Mouse (Mus musculus) megakaryocyte, embryonic 14.5 days (primary cell): ENCODE results near the gene Gm5269. TPM values are rescaled to one million over a fixed set of nuclear protein-coding genes. Genes with fewer than 3 reads are reported as not detected.

Experiments used
- H3K27me3 ChIP-seq: replicated peaks from 2 replicates; pipeline ENCODE3; 2012; ENCODE audit warnings: inconsistent platforms
- H3K36me3 ChIP-seq: replicated peaks from 2 replicates; pipeline ENCODE3; 2012; ENCODE audit warnings: low read length, inconsistent platforms, mixed read lengths
- H3K4me1 ChIP-seq: 2 replicates; pipeline ENCODE4 v1.6.1; 2012; ENCODE audit warnings: inconsistent platforms
- H3K4me3 ChIP-seq: replicated peaks from 2 replicates; pipeline ENCODE3; 2012; ENCODE audit warnings: moderate library complexity, mild to moderate bottlenecking, inconsistent platforms
- H3K9me3 ChIP-seq: 2 replicates; pipeline ENCODE4 v1.6.1; 2012; ENCODE audit warnings: inconsistent platforms
- FLI1 ChIP-seq: IDR thresholded peaks from 2 replicates; pipeline ENCODE4 v1.6.1; 2012; ENCODE audit warnings: low read length, inconsistent platforms, mixed read lengths
- GATA1 ChIP-seq: IDR thresholded peaks from 3 replicates; pipeline ENCODE4 v1.6.1; 2012; ENCODE audit warnings: mixed read lengths, low read length, inconsistent platforms, borderline replicate concordance
- polyA plus RNA-seq: library from polyadenylated mRNA; stranded (reverse); fragments of >175 nt; gene quantifications from 2 replicates; pipeline ENCODE4 v1.2.3, GENCODE M21; 2012; ENCODE audit warnings: low replicate concordance; ENCODE audit not compliant: insufficient read depth

The Gm5269 gene
- polyA plus RNA-seq: not detected in 2 replicates

GRCm38 (mm10) chr1:45890173-45890572 is at the start of gene Gm5269:
Gene Gm5269, minus strand, starts transcription at chr1:45890273.
- no peak within 1 kb of the TSS for H3K4me3 ChIP-seq
- H3K9me3 ChIP-seq: no peaks in the 10 kb centered on the region
- no peaks in the 10 kb centered on the region for H3K36me3 ChIP-seq
- TF ChIP-seq GATA1: no peak
- TF ChIP-seq FLI1: no peak
- H3K27me3 ChIP-seq: no peaks in the 10 kb centered on the region
- peaks cover 9% of the 10 kb centered on the region; the same call in 1 of the 2 replicates for H3K4me1 ChIP-seq

- H3K4me1 ChIP-seq: peaks cover 7% of the 10 kb centered on the region
- H3K4me3 ChIP-seq: no peak overlapping the region
- TF ChIP-seq FLI1 (no peak), GATA1 (no peak)
- no peaks in the 10 kb centered on the region for H3K36me3 ChIP-seq
- peaks cover 22% of the 10 kb centered on the region for H3K27me3 ChIP-seq
- no peaks in the 10 kb centered on the region for H3K9me3 ChIP-seq
Measured at GRCm38 (mm10) chr1:45931127-45931526, 41.1 kb upstream of the Gm5269 start.

DNA sequence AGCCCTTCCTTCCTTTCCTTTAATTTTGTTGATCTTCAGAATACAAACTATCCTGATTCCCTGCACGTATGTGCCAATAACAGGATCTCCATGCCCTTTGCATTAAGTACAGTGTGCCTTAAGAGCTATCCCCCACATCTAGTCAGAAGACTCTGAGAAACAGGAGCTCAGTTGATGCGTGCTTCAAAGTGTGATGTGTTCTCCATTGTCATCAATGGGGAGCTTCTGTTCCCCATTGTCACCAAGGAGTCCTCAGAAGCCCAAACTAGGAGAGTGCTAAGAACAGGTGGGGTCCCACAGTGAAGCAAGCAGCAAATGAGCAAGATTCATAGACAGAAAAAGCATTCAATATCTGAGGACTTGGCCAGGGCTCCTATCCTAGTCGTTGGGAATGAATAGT is 36.8 kb upstream of the Gm5269 start:
- no peak for TF ChIP-seq GATA1
- no peak for TF ChIP-seq FLI1
- no peaks in the 10 kb centered on the region for H3K9me3 ChIP-seq
- peaks cover 15% of the 10 kb centered on the region for H3K4me1 ChIP-seq
- no peaks in the 10 kb centered on the region for H3K36me3 ChIP-seq
- no peak overlapping the region for H3K4me3 ChIP-seq
- peaks cover 33% of the 10 kb centered on the region for H3K27me3 ChIP-seq

GRCm38 (mm10) chr1:45926393-45926763 is 36.3 kb upstream of the Gm5269 start, which contains the start of gene Slc40a1:
Gene Slc40a1, minus strand, starts transcription at chr1:45926523.
- peak within 1 kb of the TSS; percentile 94 for H3K4me3 ChIP-seq
- H3K9me3 ChIP-seq: no peaks in the 10 kb centered on the region
- peaks cover 15% of the 10 kb centered on the region for H3K4me1 ChIP-seq
- no peak for TF ChIP-seq FLI1
- TF ChIP-seq GATA1: no peak
- no peaks in the 10 kb centered on the region for H3K36me3 ChIP-seq
- peaks cover 33% of the 10 kb centered on the region for H3K27me3 ChIP-seq

DNA sequence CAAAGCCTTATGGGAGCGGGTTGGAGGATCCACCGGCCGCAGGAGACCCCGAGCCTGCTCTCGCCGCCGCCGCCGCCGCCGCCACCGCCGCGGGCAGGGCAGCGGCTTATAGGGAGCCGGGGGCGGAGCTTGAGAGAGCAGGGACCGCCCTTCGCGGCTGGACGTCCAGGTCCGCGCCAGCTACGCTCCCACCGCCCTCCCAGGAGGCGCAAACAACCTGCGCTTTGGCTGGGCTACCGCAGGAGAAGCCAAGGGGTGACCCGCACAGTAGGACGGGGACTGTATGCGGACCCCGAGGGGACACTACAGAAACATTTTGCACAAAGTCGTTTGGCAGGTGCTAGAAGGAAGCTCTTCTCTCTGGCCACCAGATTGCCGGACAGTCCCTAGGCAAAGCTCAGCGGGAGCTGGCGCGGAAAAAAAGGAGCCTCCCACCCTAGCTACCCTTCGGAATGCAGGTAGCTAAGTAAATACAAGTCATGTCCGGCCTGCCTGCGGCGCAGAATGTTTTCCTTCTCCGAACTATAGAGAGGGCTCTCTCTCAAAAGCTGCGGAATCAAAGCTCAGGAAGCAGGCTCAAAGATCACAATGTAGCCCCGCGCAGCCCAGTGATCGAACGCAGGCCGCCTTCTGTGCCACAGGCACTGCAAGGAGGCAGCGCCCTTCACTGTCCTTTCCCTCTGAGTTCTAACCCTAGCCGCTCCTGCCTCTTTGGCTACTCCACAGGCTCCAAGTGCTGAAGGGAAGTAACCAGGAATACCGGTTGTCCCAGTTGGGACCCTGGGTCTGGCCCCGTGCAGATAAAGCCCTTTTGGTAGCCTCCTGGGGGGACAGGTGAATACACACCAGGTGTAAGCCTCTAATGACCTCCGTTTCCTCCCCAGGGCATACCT is 35.7 kb upstream of the Gm5269 start:
- H3K27me3 ChIP-seq: peaks cover 33% of the 10 kb centered on the region
- peak overlapping the region; percentile 94 for H3K4me3 ChIP-seq
- H3K36me3 ChIP-seq: no peaks in the 10 kb centered on the region
- TF ChIP-seq GATA1: no peak
- TF ChIP-seq FLI1: no peak
- peaks cover 15% of the 10 kb centered on the region for H3K4me1 ChIP-seq
- no peaks in the 10 kb centered on the region for H3K9me3 ChIP-seq

DNA sequence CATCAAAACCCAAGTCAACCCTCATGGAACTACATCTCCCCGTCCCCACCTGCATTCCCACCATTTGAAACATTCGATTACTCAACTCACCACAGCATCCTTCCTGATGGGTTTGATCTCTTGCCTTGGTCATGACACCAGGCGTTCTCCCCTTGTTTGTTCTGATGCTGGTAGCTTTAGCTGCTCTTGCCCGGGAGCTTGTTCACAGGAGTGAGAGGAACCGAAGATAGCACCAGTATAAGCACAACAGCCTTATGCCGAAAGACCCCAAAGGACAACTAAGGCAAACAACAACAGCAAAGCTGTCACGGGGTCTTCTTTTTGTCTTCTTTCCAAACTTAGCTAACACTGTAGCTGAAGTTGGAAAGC is 35.0 kb upstream of the Gm5269 start:
- Histone ChIP-seq H3K9me3 (no peaks in the 10 kb centered on the region), H3K27me3 (peaks cover 31% of the 10 kb centered on the region), H3K36me3 (no peaks in the 10 kb centered on the region), H3K4me1 (peaks cover 15% of the 10 kb centered on the region), H3K4me3 (peak overlapping the region; percentile 94)
- no peak for TF ChIP-seq FLI1
- TF ChIP-seq GATA1: no peak

DNA sequence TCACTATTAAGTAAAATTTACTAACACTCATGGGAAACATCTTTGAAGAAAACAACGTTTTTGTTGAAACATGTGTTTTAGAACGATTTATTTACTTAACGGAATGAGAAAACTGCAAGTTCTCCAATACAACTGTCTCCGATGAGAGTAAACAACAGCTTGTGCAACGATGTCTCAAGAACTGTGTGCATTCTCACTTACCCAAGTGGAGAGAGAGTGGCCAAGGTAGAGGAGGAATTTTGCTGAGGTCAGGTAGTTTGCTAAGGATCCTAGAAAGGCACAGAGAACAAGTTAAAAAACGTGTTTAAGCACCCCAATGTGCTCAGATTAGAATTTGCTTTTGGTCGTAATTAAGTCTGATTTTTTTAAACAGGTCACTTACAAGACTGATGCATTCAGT is 34.4 kb upstream of the Gm5269 start:
- Histone ChIP-seq H3K27me3 (peaks cover 33% of the 10 kb centered on the region), H3K9me3 (no peaks in the 10 kb centered on the region), H3K4me1 (peaks cover 15% of the 10 kb centered on the region), H3K36me3 (no peaks in the 10 kb centered on the region), H3K4me3 (peak overlapping the region; percentile 10)
- TF ChIP-seq GATA1: no peak
- no peak for TF ChIP-seq FLI1

DNA sequence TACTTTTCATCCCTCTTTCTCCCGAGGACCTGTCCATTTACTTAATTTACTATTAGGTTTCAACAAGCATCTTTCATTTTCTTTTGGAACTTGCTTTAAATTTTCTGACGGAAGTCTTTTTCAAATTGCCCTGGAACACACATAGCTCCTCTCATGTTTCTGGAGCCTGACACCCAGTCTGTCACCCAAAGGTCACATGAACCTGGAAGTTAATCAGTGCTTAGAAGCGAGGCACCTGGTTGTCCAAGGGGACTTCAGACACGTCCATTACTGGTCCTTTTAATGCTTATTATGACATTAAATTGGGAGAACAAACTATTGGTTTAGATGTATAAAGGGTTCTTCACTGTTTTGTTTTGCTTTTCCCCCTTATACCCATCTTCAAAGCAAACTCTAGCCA is 33.2 kb upstream of the Gm5269 start:
- TF ChIP-seq GATA1 (no peak), FLI1 (no peak)
- H3K36me3 ChIP-seq: no peaks in the 10 kb centered on the region

DNA sequence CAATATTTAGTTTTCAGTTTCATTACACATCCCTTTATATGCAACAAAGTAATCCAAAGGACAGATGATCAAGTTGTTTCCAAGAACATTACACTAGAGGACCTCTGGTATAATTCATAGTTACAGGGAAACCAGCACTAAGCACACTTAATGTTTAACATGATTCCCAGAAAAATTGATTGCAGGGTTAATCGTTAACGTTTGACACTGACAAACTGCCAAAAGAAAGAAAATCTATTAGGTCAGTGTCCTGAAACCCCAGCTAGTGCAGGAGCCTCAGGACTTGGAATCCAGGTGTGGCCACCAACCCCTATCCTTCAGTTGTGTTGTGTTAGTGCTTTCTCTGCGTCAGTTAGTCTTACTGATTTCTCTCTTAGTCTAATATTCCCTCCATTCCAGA is 30.6 kb upstream of the Gm5269 start:
- H3K27me3 ChIP-seq: peaks cover 18% of the 10 kb centered on the region
- peaks cover 14% of the 10 kb centered on the region for H3K4me1 ChIP-seq
- no peaks in the 10 kb centered on the region for H3K36me3 ChIP-seq
- H3K4me3 ChIP-seq: no peak overlapping the region
- TF ChIP-seq GATA1: no peak
- no peak for TF ChIP-seq FLI1
- H3K9me3 ChIP-seq: no peaks in the 10 kb centered on the region

More for the DNA sequence above, 33.2 kb upstream of the Gm5269 start:
- H3K4me3 ChIP-seq: no peak overlapping the region
- no peaks in the 10 kb centered on the region for H3K9me3 ChIP-seq
- H3K27me3 ChIP-seq: peaks cover 33% of the 10 kb centered on the region
- H3K4me1 ChIP-seq: peaks cover 15% of the 10 kb centered on the region

GRCm38 (mm10) chr1:45919752-45920151 is 29.7 kb upstream of the Gm5269 start:
- H3K36me3 ChIP-seq: no peaks in the 10 kb centered on the region
- H3K4me3 ChIP-seq: no peak overlapping the region
- H3K4me1 ChIP-seq: peaks cover 6% of the 10 kb centered on the region
- TF ChIP-seq FLI1 (no peak), GATA1 (no peak)
- H3K9me3 ChIP-seq: no peaks in the 10 kb centered on the region
- H3K27me3 ChIP-seq: peaks cover 10% of the 10 kb centered on the region
